Mouse (Mus musculus): Measurements from ENCODE around the gene D10Wsu102e.

DNA sequence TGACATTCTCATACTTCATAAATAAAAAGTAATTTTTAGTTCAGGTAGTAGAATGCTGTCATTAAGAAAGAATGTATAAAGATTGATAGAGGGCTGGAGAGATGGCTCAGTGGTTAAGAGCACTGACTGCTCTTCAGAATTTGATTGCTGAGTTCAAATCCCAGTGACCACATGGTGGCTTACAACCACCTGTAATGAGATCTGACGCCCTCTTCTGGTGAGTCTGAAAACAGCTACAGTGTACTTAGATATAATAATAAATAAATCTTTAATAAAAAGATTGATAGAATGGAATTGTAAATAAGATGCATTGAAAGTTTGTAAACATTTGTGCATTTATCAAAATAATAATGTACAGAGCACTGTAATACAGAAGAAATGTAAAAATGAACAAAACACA is 176.4 kb downstream of the D10Wsu102e start:
- TF ChIP-seq CTCF (conservative IDR thresholded peaks at IDR 0.05; ENCODE audit: low read length) = peak; percentile 30
- TF ChIP-seq NANOG (IDR thresholded peaks at IDR 0.05; ENCODE audit: borderline replicate concordance, low read length) = no peak
- no peak for TF ChIP-seq POU5F1 (IDR thresholded peaks at IDR 0.05; ENCODE audit: borderline replicate concordance, low read length)
